Mouse (Mus musculus): ENCODE results near the gene Gbe1.

GRCm38 (mm10) chr16:70449520-70449919, 135.8 kb downstream of the Gbe1 start:
- no peak for TF ChIP-seq CTCF (IDR thresholded peaks at IDR 0.05; ENCODE audit: borderline replicate concordance, insufficient read depth, low read length)
- no peak for TF ChIP-seq POLR2A (IDR thresholded peaks at IDR 0.05; ENCODE audit: low read depth, low read length)
